Mouse (Mus musculus): ENCODE data around the gene Angptl4. TPM values are rescaled to one million over a fixed set of nuclear protein-coding genes. Genes with fewer than 3 reads are reported as not detected.
A peak's percentile ranks its signal among the peaks of the same experiment; 100 is the strongest.
"Not testable (repeated sequence)": the region's sequence is repeated elsewhere in the genome, so short reads cannot be mapped to it uniquely, and the experiment has no call there.

Gene Angptl4
- 10 to 100 TPM; 37.2 to 78.4 (median 46.3) TPM for total RNA-seq (2022)

- DNase-seq, result peak; percentile 76
These were observed at the start of gene Angptl4 for GRCm38 (mm10) chr17:33781124-33781977. TSS of gene Angptl4 (minus strand) at chr17:33781830.

- DNase-seq, result no peak
These were observed 47.9 kb upstream of the Angptl4 start for GRCm38 (mm10) chr17:33829561-33829960.

GRCm38 (mm10) chr17:33828892-33829291, 47.3 kb upstream of the Angptl4 start:
- DNase-seq, result peak; percentile 91

- DNase-seq, result no peak
These were observed 45.2 kb upstream of the Angptl4 start for GRCm38 (mm10) chr17:33826850-33827249.

GRCm38 (mm10) chr17:33825462-33825861, 43.8 kb upstream of the Angptl4 start:
- DNase-seq, result no peak

GRCm38 (mm10) chr17:33824997-33825330, 43.3 kb upstream of the Angptl4 start:
- DNase-seq, result not testable (repeated sequence)

GRCm38 (mm10) chr17:33824084-33824996, 42.7 kb upstream of the Angptl4 start, which contains the start of the genes Rps28 and Ndufa7:
TSS of gene Rps28 (minus strand) at chr17:33824562.
TSS of gene Ndufa7 (plus strand) at chr17:33824572.
- DNase-seq, result peak; percentile 97

- not testable (repeated sequence) for DNase-seq
These were observed 41.5 kb upstream of the Angptl4 start for GRCm38 (mm10) chr17:33823171-33823570.

- DNase-seq, result no peak
These were observed 40.9 kb upstream of the Angptl4 start for GRCm38 (mm10) chr17:33822436-33822959.

- no peak for DNase-seq
These were observed 36.5 kb upstream of the Angptl4 start for GRCm38 (mm10) chr17:33817969-33818643.

- DNase-seq, result peak; percentile 88
These were observed 35.7 kb upstream of the Angptl4 start for GRCm38 (mm10) chr17:33817184-33817968.

GRCm38 (mm10) chr17:33816612-33817011, 35.0 kb upstream of the Angptl4 start:
- no peak for DNase-seq

GRCm38 (mm10) chr17:33815399-33815798, 33.8 kb upstream of the Angptl4 start:
- DNase-seq, result no peak

- DNase-seq, result no peak
These were observed 31.4 kb upstream of the Angptl4 start for GRCm38 (mm10) chr17:33812990-33813389.

- no peak for DNase-seq
These were observed 30.8 kb upstream of the Angptl4 start for GRCm38 (mm10) chr17:33812475-33812874.

- DNase-seq, result no peak
These were observed 29.5 kb upstream of the Angptl4 start for GRCm38 (mm10) chr17:33811142-33811516.

GRCm38 (mm10) chr17:33810334-33811141, 28.9 kb upstream of the Angptl4 start, which contains the start of gene Kank3:
TSS of gene Kank3 (plus strand) at chr17:33810519.
- DNase-seq, result peak; percentile 92

- no peak for DNase-seq
These were observed 26.6 kb upstream of the Angptl4 start for GRCm38 (mm10) chr17:33808192-33808591.

GRCm38 (mm10) chr17:33807181-33807888, 25.7 kb upstream of the Angptl4 start:
- no peak for DNase-seq

GRCm38 (mm10) chr17:33804745-33805144, 23.1 kb upstream of the Angptl4 start:
- DNase-seq, result no peak
